Comparison of ENCODE assay signal across 12 mouse cellular contexts in genomic region chr9:63308441-63308840, GRCm38 (mm10).
DNase-seq lines count a peak whose midpoint lies in the region; ATAC-seq and TF ChIP-seq lines count a peak whose summit lies in the region.
"Had no signal": no experiment of that assay in that cellular context is flagged by ENCODE, and none has a peak within 500 bp of the region (broad histone marks: within the 10 kb centered on the region; RNA-seq: fewer than 3 reads in every experiment).

No protein-coding gene starts in this region.

- no peak overlapping the region for H3K4me3 ChIP-seq in intestine, embryonic 14.5 days (ENCODE audit: low read depth, low read length)
- H3K4me3 ChIP-seq in intestine, postnatal 0 days (ENCODE audit: low read depth, low read length), result no peak overlapping the region
- no peak overlapping the region for H3K4me3 ChIP-seq in stomach, embryonic 15.5 days (replicated peaks)
- no peak overlapping the region for H3K4me3 ChIP-seq in stomach, postnatal 0 days (ENCODE audit: low read depth, low read length)
- H3K4me3 ChIP-seq: liver, embryonic 13.5 days; megakaryocyte, embryonic 14.5 days had no signal

- no peak overlapping the region for H3K9ac ChIP-seq in intestine, embryonic 14.5 days (ENCODE audit: low read length)
- H3K9ac ChIP-seq in intestine, postnatal 0 days (ENCODE audit: low read depth, low read length), result no peak overlapping the region
- H3K9ac ChIP-seq in stomach, embryonic 15.5 days, result no peak overlapping the region
- no peak overlapping the region for H3K9ac ChIP-seq in stomach, postnatal 0 days (ENCODE audit: low read length)
- H3K9ac ChIP-seq: liver, embryonic 13.5 days had no signal

- no peaks in the 10 kb centered on the region for H3K27me3 ChIP-seq in intestine, embryonic 14.5 days (replicated peaks; ENCODE audit: control insufficient read depth, insufficient read depth, low read length)
- no peaks in the 10 kb centered on the region for H3K27me3 ChIP-seq in intestine, postnatal 0 days (replicated peaks; ENCODE audit: control insufficient read depth, insufficient read depth, low read length)
- no peaks in the 10 kb centered on the region for H3K27me3 ChIP-seq in stomach, embryonic 15.5 days (replicated peaks)
- H3K27me3 ChIP-seq in stomach, postnatal 0 days (ENCODE audit: control insufficient read depth, insufficient read depth, low read length), result no peaks in the 10 kb centered on the region
- H3K27me3 ChIP-seq: liver, embryonic 13.5 days; megakaryocyte, embryonic 14.5 days had no signal

- TF ChIP-seq CTCF in intestine, postnatal 0 days (IDR thresholded peaks at IDR 0.05; ENCODE audit: low read depth), result no peak
- TF ChIP-seq CTCF in stomach, postnatal 0 days (IDR thresholded peaks at IDR 0.05; ENCODE audit: low read depth), result no peak

- TF ChIP-seq EP300 in stomach, postnatal 0 days (optimal IDR thresholded peaks at IDR 0.05), result no peak

- no peak overlapping the region for H3K4me2 ChIP-seq in intestine, embryonic 14.5 days (ENCODE audit: low read length)
- no peak overlapping the region for H3K4me2 ChIP-seq in intestine, postnatal 0 days (replicated peaks; ENCODE audit: low read depth)
- peak overlapping the region; percentile 12; the same call in 1 of the 2 replicates for H3K4me2 ChIP-seq in stomach, embryonic 15.5 days
- H3K4me2 ChIP-seq in stomach, postnatal 0 days (replicated peaks; ENCODE audit: low read depth), result no peak overlapping the region
- H3K4me2 ChIP-seq: liver, embryonic 13.5 days had no signal

- H3K4me1 ChIP-seq in intestine, embryonic 14.5 days (replicated peaks; ENCODE audit: control insufficient read depth, insufficient read depth, low read length), result peaks cover 19% of the 10 kb centered on the region
- peaks cover 11% of the 10 kb centered on the region; the same call in 1 of the 2 replicates for H3K4me1 ChIP-seq in intestine, postnatal 0 days (replicated peaks; ENCODE audit: control insufficient read depth, insufficient read depth, low read length)
- H3K4me1 ChIP-seq in stomach, embryonic 15.5 days, result peaks cover 12% of the 10 kb centered on the region; the same call in 1 of the 2 replicates
- no peaks in the 10 kb centered on the region; the same call in 1 of the 2 replicates for H3K4me1 ChIP-seq in stomach, postnatal 0 days (replicated peaks; ENCODE audit: control insufficient read depth, insufficient read depth)
- H3K4me1 ChIP-seq: liver, embryonic 13.5 days had no signal

- no peaks in the 10 kb centered on the region for H3K9me3 ChIP-seq in intestine, embryonic 14.5 days (ENCODE audit: control insufficient read depth, low read length)
- no peaks in the 10 kb centered on the region for H3K9me3 ChIP-seq in intestine, postnatal 0 days (ENCODE audit: control insufficient read depth)
- no peaks in the 10 kb centered on the region for H3K9me3 ChIP-seq in stomach, embryonic 15.5 days
- H3K9me3 ChIP-seq in stomach, postnatal 0 days (ENCODE audit: control insufficient read depth, low read length), result no peaks in the 10 kb centered on the region
- H3K9me3 ChIP-seq: liver, embryonic 13.5 days; megakaryocyte, embryonic 14.5 days had no signal

- no peak for ATAC-seq in intestine, embryonic 14.5 days (replicated peaks; ENCODE audit: low FRiP score, low TSS enrichment, low read depth)
- ATAC-seq in intestine, postnatal 0 days, result no peak
- no peak for ATAC-seq in stomach, embryonic 15.5 days (ENCODE audit: insufficient read depth, low FRiP score, low read depth)
- ATAC-seq in stomach, postnatal 0 days (ENCODE audit: low FRiP score, low TSS enrichment), result no peak
- ATAC-seq: activated CD4-positive, CD25-positive, alpha-beta regulatory T cell, adult 4 months had no signal

- peak overlapping the region; percentile 16; the same call in 1 of the 2 replicates for H3K27ac ChIP-seq in intestine, embryonic 14.5 days (ENCODE audit: low read depth)
- no peak overlapping the region for H3K27ac ChIP-seq in intestine, postnatal 0 days (ENCODE audit: low read depth, low read length)
- H3K27ac ChIP-seq in stomach, embryonic 15.5 days, result no peak overlapping the region; the same call in 1 of the 2 replicates
- no peak overlapping the region for H3K27ac ChIP-seq in stomach, postnatal 0 days (replicated peaks)
- H3K27ac ChIP-seq: liver, embryonic 13.5 days had no signal

- H3K36me3 ChIP-seq in intestine, embryonic 14.5 days (ENCODE audit: control insufficient read depth, insufficient read depth, low read length), result no peaks in the 10 kb centered on the region
- no peaks in the 10 kb centered on the region for H3K36me3 ChIP-seq in intestine, postnatal 0 days (ENCODE audit: control insufficient read depth, insufficient read depth)
- H3K36me3 ChIP-seq in stomach, embryonic 15.5 days, result no peaks in the 10 kb centered on the region; the same call in 1 of the 2 replicates
- no peaks in the 10 kb centered on the region for H3K36me3 ChIP-seq in stomach, postnatal 0 days (ENCODE audit: control insufficient read depth, insufficient read depth, low read length)
- H3K36me3 ChIP-seq: liver, embryonic 13.5 days had no signal

- WGBS in intestine, embryonic 14.5 days, result 34% methylated on average over 4 of the region's 4 CpGs
- 52% methylated on average over 4 of the region's 4 CpGs for WGBS in intestine, postnatal 0 days
- WGBS in stomach, embryonic 15.5 days, result 22% methylated on average over 4 of the region's 4 CpGs
- 24% methylated on average over 4 of the region's 4 CpGs for WGBS in stomach, postnatal 0 days

- DNase-seq in cerebellum, postnatal 14 days, result peak; percentile 45 to 52
- DNase-seq in cerebellum, adult 9-11 months, result no peak
- DNase-seq in intestine, embryonic 14.5 days (ENCODE audit: low spot score), result no peak
- DNase-seq in stomach, postnatal 0 days (ENCODE audit: low spot score), result no peak
- DNase-seq in layer of hippocampus, postnatal 10 days (ENCODE audit: low spot score in 2 of 2), result no peak
- DNase-seq in ovary, adult 18-20 months (ENCODE audit: low spot score), result no peak
- DNase-seq: liver, embryonic 13.5 days; right cerebral cortex, adult 18-20 months had no signal

Comparison
In these comparisons a context has a peak if more than half of its experiments do, and no peak if none do; other contexts are left out.
1. DNase-seq: peak in cerebellum, postnatal 14 days (2 of 2); none in cerebellum, adult 9-11 months (single experiment), intestine, embryonic 14.5 days (single experiment), stomach, postnatal 0 days (single experiment), layer of hippocampus, postnatal 10 days (0 of 2) and ovary, adult 18-20 months (single experiment).